Mouse (Mus musculus) layer of hippocampus, adult 6 months (tissue): ENCODE results near the gene Casq1. TPM values are rescaled to one million over a fixed set of nuclear protein-coding genes. Genes with fewer than 3 reads are reported as not detected.

Source experiments
- long read RNA-seq, 2 experiments: library from polyadenylated mRNA; unstranded; transcript quantifications; one replicate each; pipeline ENCODE4 v2.0.0; 2019 to 2020
- polyA plus RNA-seq: library from polyadenylated mRNA; unstranded; fragments of <200 nt; fragmentation: Nextera tagmentation; gene quantifications from 2 replicates; pipeline ENCODE4 v1.2.3, GENCODE M21; 2021

Gene Casq1
- polyA plus RNA-seq, result 0.90 and 0.97 TPM in 2 replicates
- long read RNA-seq, experiment 1, result 0 reads
- long read RNA-seq, experiment 2, result 0 reads

DNA sequence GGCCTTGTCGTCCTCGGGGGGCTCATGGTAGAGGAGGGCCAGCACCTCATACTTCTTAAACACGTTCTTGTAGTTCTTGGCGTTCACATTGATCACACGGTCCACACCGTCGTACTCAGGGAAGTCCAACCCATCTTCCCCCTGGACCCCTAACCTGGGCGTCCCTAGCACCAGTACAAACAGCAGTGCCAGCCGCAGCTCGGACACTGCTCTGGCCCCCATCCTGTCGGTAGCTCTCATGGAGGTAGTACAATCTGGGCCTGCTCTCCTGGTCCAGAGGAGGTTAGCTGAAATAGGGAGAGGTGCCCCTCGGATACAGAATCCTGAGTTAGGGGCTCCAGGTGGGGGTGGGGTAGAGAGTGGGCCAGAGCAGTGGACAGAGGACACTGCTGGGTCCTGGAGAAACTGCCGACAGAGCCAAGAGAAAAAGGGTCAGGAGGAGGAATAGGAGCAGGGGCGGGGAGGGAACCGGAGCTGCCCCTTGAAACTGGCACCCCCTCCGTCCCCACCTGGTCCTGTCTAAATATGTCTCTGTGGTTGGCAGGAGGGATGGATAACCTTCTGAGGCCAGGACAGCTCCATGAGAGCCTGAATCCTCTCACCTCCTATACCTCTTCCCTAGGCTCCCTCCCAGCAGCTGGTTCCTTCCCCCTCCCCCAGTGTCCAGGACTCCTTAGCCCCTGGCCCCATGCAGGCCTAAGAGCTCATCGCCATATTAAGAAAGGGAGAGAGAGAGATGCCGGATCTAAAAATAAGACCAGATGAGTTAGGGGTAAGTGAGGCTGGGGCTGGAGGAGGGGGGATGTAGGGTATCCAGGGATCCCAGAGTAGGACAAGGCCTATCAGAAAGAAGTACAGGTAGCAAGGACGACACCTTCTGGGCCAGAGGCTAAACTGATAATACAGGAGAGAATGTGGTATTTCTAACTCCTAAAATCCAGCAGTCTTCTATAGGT lies at the start of gene Casq1:
Casq1 (minus strand) TSS at position 418 of the 956 bp plus-strand sequence.

DNA sequence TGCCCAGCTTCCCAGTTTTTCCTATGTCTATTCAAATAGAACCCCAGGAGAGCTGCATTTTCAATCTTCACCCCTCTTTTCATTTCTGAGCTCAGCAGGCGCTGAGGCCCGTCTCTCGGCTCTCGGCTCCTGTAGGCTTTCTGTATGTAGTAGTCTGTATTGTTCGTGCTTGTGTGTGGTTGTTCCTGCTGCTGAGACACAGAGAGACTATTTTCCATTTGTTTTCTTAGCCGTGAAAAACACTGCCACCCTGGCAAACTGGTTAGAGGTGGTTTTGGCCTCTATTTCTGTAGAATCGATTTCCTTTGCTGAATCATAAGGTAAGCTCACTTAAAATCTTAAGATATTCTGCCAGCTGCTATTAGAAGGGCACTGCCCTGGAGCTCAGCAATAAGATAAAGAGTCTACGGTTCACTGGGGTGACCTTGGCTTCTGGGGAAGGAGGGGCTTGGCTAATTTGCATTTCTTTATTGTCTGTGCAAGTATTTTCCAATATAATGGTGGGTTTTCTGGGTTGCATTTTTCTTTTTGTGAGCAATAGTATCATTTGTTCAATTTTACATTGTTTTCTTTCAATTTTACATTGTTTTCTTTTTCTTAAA lies 41.9 kb upstream of the Casq1 start, which contains the start of gene Igsf8:
Igsf8 (plus strand) TSS at position 165 of the 602 bp plus-strand sequence.

DNA sequence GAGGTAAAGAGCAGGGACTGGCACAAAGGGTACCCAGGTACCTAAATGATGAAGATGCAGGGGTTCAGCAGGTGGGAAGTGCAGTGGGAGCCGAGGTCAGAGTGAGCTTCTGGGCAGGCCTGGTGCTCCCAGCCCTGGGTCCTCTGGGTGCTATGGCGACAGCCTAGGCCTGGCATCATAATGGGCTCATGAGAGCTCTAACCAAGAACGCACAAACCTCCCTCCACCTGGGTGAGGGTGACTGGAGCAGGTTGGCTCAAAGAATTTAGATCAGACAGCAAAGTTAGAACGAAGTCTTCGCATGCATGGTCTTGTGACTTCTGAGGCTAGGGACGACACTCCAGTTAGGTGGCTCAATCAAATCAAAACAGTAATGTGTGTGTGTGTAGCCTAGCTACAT lies 38.6 kb upstream of the Casq1 start, which contains the start of gene Atp1a4:
Atp1a4 (minus strand) TSS at position 101 of the 400 bp plus-strand sequence.

DNA sequence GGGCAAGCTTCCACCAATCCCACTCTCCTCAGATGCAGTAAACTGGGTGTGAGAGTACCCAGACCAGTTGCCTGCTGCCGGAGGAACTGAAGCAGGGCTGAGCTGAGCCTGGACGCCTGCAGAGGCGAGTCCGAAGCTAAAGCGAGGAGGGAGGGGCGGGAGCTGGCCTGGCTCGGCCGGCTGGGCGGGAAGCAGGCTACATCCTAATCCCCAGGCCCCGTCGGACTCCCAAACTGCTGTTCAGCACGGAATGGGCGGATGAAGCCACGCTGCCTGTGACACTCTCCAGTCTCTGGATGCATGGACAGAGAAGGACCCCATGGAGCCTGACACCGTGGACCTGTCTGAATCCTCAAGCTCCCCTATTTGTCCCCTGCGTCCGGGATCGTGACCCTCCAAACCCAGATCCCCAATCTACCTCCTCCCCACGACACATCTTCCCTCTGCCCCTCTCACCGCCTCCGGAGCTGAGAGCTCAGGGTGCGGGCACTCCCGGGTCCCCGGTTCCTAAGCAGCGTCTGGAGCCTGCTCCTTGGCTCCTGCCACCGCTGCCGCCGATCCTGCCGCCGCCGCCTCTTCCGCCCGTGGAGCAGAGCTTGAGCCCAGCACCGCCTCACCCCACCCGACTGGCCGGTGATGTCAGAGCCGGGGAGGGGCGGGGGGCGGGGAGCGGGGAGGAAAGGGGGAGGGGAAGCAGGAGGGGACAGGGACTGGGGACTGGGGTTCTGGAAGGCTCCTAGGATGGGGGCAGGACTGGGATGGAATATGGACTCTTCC lies 13.3 kb downstream of the Casq1 start, which contains the start of gene Pea15a:
Pea15a (minus strand) TSS at position 664 of the 777 bp plus-strand sequence.

Other genes starting within 250 kb of the Casq1 start
- 10.3 and 11.7 TPM in 2 replicates for gene Vangl2, start 191.4 kb downstream of the Casq1 start, polyA plus RNA-seq
- gene Nhlh1, start 162.3 kb downstream of the Casq1 start, polyA plus RNA-seq, result 0.39 and 0.53 TPM in 2 replicates
- gene Copa, start 137.3 kb downstream of the Casq1 start, polyA plus RNA-seq, result 110 and 111 TPM in 2 replicates
- gene Ncstn, start 137.1 kb downstream of the Casq1 start, polyA plus RNA-seq, result 40.9 and 41.7 TPM in 2 replicates
- 87.1 and 95.5 TPM in 2 replicates for gene Pex19, start 93.1 kb downstream of the Casq1 start, polyA plus RNA-seq
- 49.7 and 59.1 TPM in 2 replicates for gene Dcaf8, start 71.8 kb downstream of the Casq1 start, polyA plus RNA-seq
- gene Pea15a, start 13.1 kb downstream of the Casq1 start, polyA plus RNA-seq, result 433 and 485 TPM in 2 replicates
- not detected in 2 replicates for gene Atp1a4, start 38.5 kb upstream of the Casq1 start, polyA plus RNA-seq
- 87.6 and 111 TPM in 2 replicates for gene Igsf8, start 41.8 kb upstream of the Casq1 start, polyA plus RNA-seq
- 143 and 146 TPM in 2 replicates for gene Atp1a2, start 78.2 kb upstream of the Casq1 start, polyA plus RNA-seq
- gene Kcnj9, start 109.5 kb upstream of the Casq1 start, polyA plus RNA-seq, result 11.6 and 12.5 TPM in 2 replicates
- 19.2 and 29.3 TPM in 2 replicates for gene Kcnj10, start 121.3 kb upstream of the Casq1 start, polyA plus RNA-seq
- gene Pigm, start 156.7 kb upstream of the Casq1 start, polyA plus RNA-seq, result 2.8 TPM in 2 replicates